Mouse (Mus musculus): ENCODE measurements around the gene Noc2l.

Gene Noc2l

DNA sequence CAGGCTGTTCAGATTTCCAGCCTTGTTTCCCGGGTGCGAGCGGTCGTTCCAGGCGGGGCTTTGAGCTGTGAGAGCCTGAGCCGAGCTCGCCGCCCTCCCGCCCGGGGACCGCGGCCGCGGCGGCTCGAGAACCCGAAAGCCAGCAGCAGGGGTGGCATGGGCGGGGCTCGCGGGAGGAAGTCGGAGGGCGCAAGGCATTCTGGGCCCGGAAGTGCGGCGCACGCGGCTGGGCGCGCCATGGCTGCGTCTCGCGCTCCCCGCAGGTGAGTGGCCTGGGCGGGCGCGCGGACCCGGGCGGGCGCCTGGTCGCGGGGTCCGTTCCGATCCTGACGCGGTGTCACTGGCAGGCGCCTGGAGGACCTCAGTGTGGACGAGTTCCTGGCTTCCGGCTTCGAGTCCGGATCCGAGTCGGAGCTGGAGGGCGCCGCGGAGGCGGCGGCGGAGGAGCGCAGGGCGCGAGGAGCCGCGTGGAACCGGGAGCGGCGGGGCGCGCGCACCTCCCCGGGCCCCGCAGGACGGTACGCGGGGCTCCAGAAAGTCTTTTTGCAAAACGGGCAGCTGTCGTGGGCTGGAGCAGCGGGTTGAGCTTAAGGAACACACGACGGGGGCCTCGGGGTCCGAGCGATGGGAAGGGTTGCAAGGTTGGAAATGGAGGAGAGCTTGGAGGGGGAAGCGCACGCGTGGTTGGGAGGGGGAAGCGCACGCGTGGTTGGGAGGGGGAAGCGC, at the start of gene Noc2l:
Gene Noc2l (plus strand): TSS at position 203 of the 726 bp plus-strand sequence.
- peak; percentile 92 for DNase-seq (ENCODE audit: low spot score)

DNA sequence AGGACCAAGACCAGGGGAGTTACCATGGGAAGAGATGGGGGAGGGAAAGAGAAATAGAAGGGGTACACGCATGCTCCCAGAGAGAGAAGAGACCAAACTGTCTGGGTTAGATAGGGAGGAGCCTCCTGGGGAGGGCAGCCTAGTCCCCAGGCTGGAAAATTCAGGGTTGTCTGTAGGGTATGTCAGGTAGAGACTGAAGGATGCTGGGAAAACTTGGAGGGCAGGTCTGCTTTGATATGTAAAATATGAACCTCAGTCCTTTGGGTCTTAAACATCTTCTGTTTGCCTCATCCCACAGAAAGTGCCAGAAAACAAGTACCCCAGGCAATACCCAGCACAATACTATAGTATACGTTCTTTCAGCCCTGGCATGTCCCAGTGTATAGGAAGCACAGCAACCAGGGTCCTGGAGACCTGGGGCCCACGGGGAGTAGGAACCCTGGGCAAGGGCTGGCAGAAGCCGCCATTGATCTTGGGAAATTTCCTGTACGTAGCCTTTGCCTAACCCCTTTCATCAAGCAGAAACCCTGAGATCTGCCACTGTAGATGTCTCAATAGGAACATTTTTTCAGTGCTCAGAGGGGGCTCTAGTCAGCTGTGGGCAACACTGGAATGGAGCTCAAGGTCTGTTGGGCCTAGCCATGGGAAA, 47.5 kb upstream of the Noc2l start:
- DNase-seq (ENCODE audit: low spot score), result no peak

DNA sequence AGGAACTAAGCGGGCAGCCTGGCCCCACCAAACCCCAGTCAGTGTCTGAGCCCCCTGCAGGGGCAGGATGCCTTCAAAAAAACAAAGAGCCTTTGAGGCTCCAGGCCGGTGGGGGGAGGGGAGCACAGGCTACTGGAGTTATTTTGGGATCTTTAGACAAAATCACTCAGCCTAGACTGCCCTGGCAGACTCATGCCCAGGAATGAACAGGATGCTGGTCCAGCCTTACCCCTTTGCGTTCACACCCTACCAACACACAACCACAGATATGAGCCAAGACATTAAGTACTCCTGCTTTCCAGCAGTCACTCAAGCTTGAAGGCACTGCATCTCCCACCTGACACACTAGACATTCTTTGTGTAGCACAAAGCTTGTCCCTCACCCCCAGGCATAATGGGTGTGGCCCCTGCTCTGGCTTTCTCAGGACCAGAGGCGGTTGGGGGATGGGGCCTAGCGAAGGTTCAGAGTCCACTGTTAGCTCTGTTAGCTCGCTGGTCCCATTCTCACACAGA, 46.9 kb upstream of the Noc2l start:
- DNase-seq (ENCODE audit: low spot score), result no peak

DNA sequence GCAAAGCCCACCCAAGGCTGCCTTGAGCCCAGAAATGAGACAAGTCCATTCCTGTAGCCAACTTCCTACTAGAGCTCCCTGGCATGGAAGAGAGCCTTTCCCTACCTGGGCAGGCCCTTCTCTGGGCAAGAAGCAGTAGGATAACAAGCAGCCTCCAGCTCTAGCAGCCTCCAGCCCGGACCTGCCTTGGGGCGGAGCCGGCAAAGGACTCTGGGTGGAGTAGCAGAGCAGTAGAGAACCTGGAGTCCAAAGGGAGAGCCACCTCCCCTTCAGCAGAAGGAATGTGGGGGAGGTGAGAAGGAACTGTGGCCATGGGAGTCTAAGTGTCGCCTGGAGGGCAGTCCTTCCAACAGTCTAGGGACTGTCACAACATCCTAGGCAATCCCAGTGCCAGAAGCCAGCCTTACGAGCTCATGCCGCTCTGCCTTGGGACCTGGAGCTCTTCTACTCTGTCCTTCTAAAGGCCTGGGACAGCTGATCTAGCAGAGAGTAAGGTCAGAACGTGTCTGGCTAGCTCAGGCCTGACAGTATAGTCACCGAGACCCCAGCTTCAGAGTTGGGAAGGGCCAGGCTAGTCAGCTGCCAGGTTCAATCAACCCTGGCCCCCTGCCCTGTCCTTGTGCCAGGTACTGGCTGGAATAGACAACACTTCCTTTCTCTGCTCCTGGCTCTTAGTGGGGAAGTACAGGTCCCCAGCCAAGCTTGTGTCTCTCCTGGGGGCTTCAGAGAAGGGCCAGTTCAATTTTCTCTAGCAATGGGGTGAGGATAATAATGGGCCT, 43.2 kb upstream of the Noc2l start:
- DNase-seq (ENCODE audit: low spot score), result peak; percentile 80

DNA sequence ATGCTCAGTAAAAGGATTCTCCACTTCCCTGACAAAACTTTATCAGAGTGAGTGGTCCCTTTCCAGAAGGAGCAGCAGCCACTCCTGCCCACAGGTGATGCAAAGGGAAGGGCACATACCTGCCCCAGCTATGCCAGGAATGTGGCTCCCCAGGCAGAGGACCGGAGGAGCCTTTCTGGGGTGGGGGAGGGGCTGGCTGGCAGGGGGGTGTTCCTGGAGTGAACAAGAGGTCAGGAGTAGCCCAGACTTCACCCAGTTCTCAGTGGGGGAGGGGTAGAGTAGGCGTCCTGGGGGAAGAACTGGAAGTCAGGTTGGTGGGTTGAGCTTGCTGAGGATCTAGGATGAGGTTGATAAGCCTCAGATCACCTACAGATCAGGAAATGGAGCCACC, 42.6 kb upstream of the Noc2l start:
- DNase-seq (ENCODE audit: low spot score), result peak; percentile 60

DNA sequence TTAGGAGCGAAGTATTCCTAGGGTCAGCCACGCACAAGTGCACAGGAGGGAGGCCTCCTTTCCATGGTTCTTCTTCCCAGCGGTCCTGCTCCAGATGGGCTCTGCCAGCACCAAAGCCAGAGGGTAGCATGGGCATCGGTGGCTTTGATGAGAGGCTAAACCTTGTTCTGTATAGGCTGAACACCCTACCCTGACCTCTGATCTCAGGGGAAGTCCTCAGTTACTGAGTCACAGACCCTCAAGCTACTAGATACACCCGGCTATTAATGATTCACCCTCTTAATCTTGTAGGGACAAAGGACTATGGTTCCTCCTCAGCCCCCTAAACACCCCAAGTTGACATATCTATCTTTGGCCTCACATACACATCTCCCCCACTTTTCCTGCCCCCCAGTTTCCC, 41.9 kb upstream of the Noc2l start:
- DNase-seq (ENCODE audit: low spot score), result no peak

DNA sequence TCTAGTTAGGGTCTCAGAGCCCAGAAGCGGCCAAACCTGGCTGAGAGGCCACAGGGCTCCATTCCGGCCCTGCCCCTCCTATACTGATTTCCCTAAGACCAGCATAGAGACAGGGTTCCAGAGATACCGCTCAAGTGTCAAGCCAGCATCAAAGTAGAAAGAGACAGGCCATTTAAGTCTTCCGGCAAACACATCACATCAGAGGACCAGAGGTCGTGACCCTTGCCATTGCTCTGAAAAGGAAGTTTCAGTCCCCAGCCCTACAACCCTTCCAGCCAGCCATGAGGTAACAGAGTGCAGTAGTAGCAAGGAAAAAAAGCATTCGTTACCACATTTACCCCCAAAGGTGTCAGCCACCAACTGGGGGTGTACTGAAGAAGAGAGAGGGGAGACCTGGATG, 41.5 kb upstream of the Noc2l start:
- DNase-seq (ENCODE audit: low spot score), result no peak

DNA sequence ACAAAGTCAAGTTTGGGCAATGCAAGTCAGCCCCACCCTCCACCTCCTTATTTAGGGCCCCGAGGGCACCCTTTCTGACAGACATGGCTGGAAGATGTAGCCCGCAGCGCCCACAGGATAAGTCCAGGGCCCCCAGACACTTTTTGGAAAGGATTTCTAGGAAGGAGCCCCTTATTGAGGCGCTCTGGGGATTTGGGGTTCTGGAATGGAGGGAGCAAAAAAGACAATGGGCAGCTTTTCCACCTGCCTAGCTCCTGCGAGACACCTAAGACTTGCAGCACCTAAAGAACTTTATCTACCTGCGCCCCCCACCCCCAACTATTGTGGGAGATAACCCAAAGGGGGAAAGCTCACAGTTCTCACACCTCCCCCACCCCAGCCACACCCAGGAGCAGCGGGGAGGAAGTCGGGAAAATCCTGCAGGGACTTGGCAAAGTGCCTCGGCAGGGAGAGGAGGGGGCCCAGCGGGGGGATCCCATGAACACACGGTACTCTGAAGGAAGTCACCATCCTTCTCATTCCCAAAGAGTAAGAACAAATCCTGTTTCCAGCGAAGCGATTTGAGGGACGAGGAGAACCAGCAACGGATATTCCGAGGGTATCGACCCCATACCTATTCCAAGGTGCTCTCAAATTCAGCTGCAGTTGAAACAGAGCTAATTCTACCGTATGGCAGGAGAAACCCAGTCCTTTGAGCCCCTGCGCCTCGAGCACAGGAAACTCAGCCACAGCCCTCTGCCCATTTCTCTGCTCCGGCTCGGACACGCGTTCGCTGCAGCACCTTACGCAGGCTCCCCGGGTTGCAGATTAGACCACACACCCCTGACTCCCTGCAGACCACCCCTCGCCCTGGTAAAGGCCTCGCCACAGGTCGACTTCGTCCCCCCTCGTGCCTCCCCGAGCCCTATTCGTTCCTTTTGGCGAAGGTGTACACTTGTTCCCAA, 39.6 kb upstream of the Noc2l start:
- DNase-seq (ENCODE audit: low spot score), result peak; percentile 65

DNA sequence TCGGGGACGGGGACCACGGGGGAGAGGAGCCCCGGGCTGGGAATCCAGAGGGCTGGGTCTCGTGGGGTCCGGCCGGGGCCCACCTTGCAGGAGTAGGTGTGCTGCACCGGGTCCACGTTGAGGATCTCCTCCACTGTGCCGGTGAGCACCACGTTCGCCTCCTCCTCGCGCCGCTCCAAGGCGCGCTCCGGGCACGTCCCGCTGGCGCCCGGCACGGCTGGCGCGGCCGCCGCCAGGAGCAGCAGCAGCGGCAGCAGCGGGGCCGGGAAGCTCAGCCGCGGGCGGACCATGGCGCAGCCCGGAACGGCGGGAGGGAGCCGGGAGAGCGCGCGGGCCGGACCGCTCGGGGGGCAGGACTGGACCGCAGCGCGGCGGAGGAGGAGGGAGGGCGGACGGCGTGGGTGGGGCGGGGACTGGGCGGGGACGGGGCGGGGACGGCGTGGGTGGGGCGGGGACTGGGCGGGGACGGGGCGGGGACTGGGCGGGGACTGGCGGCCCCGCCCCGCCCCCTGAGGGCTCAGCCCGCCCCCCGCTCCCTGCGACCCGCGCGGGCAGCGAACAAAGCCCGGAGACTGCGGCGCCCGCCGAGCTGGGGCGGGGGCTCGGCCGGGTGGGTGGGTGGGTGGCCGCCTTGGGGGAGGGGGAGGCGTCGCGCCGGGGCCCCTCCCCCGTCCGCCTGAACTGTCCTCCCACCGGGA, 38.5 kb upstream of the Noc2l start, which contains the start of gene Agrn:
Gene Agrn (minus strand): TSS at position 358 of the 698 bp plus-strand sequence.
- DNase-seq (ENCODE audit: low spot score), result peak; percentile 71

DNA sequence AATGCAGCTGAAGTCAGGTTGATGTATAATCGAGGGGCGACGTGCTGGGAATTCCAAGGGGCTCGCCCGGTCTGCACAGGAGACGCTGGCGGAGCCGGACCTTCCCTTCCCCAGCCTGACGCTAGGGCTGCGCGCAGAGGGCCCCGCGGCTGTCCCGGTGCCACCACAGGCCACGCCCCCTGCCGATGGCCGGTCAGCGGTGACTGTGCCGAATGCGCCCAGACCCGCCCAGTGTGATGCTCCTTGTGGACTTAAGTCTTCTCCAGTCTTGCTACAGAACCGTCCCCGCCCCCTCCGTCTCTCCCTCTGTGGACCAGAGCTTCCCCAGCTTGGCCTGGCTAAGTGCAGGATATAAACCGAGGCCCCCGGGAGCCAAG, 38.0 kb upstream of the Noc2l start:
- DNase-seq (ENCODE audit: low spot score), result peak; percentile 94

DNA sequence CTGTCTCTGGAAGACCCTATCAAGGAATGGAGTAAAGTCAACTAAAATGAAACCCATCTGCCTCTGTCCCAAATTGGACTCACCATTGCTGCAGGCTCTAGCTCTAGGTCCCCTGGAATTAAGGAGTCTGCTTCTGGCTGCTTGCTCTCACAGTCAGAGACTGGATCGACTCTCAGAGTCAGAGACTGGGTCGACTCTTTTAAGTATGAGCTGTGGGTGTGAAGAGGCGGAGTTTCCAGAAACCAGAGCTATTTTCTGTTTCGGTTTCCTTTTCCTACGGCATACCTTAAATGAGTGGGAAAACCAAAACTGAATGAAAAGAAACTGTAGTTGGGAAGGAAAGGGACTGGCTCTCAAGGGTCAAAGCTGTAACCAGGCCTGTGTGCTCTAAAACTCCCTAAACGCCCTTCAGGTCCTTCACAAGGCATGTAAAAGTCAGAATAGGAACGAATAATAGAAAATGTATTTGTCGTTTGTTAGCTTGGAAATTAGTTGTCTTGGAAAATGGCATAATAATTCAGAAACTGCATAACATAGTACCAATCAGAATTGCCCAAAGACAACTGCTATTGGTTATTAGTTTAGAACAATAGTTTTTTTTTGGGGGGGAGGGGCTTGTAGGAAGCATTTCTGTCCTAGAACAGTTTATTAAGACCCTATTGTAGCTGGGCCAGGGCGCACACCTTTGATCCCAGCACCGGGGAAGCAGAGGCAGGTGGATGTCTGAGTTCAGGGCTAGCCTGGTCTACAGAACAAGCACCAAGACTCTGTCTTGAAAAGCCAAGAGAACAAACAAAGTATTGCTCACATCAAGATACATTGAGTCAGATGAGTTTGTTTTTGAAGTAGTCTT, 35.0 kb upstream of the Noc2l start, which contains the start of gene Isg15:
Gene Isg15 (minus strand): TSS at position 196 of the 853 bp plus-strand sequence.
- DNase-seq (ENCODE audit: low spot score), result no peak

DNA sequence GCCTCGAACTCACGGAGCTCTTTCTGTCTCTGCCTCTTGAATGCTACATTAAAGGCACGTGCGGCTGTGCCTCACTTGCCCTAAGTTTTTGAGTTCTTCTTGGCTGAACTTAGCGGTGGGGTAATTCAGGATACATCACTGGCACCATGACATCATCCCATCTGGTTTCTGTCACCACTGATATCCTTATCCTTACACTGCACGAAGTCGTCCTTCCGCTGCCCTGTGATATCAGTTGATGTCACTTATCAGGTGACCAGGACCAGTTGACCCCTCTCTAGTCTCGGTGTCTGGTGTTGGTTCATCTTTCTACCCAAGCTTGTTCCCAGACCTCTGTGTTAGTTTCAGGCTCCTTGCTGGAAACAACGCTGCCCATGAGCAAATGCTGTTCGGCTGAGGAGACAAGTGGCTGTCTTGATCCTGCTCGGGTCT, 33.3 kb upstream of the Noc2l start:
- no peak for DNase-seq (ENCODE audit: low spot score)

DNA sequence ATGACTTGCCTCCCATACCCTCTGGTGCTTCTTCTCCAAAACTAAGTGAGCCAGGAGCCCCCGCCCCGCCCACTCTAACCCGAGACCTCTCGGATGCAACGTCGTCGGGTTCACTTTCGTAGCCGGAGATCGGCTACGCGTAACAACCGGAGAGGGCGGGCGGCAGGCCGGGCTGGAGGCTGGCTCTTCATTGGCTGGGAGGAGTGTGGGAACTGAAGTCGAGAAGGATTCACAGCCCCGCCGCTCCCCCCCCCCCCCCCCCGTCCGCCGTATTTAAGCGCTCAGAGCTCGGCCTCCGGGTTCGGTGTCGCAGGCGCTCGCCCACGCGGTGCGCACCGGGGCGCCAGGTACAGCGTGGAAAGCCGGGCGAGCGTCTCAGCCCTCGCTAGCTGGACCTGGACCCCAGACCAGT, 32.8 kb upstream of the Noc2l start, which contains the start of gene AW011738:
Gene AW011738 (plus strand): TSS at position 304 of the 412 bp plus-strand sequence.
- DNase-seq (ENCODE audit: low spot score), result peak; percentile 70

DNA sequence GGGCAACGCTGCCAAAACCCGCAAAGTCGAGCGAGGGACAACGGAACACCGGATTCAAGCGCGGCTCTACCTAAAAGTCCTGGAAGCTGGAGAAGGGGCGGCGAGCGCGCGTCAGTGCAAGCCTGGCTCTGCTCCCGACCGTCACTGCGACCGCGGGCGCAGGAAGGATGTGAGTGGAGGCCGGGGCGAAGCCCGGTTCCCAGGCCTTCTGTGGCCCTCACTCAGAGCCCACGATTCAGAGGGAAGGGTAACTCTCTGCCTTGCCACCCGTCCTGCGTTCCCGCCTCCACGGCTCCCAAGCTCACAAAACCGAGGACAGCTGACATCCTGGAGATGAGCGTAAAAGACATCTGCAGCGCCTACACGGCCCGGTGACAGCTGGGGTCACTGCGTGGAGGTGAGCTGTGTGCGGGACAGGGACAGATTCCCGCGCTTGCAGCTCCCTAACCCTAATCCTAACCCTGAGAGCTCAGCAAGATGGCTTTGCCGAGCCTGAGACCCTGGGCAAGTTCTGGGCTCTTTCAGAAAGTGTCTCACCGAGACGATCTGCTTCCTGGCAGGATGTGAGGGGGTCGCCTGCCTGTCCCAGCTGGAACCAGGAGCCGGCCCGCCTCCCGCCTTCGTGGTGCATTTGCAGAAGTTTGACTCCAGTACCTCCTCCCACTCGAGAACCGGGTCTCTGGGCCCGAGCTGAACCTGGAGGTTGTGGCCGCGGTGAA, 32.2 kb upstream of the Noc2l start:
- peak; percentile 24 for DNase-seq (ENCODE audit: low spot score)

DNA sequence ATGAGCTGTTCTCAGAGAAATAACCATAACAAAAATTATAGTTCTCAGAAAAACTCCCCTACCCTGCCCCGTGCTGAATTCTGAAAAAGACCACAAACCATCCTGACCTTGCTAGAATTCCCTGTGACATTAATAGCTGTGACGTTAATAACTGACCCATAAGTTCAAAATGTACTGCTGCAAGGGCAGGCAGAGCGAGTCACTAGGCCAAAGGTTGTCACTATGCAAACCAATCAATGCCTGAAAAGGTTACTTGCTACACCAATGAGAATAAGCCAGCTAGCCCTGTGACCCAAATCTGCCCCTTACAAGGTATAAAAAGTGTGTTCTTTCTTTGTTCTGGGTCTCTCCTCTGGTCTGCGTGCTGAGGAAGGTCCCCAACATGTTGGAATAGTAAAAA, 26.9 kb upstream of the Noc2l start:
- no peak for DNase-seq (ENCODE audit: low spot score)

DNA sequence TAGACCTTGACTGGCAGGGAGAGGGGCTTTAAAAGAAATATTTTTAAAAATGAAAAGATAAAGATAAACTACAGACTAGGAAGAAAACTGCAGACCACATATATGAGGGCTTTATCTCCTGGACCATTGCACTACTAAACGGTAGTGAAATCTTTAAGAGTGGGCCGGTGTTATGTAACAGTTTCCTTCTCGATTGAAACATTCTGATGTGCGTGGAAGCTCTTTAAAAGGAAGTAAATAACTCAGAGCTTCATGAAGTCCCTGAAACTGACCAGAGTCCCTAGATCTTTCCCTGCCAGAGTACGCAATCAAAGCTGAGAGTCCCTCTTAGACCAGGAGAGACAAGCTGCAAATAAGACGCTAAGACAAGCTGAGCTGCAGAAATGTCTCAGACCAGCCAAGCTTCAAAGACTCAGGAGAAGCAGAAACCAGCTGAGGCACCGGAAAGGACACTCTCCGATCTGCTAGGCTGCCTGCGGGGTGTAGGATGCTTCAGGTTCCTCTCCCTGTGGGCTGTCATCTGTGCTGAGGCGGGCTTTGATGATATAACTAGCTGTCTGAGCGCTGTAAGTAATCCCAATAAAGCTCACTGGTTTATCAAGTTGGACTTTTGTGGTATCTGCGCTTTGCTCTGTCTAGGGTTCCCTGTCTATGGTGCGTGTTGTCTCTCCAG, 25.7 kb upstream of the Noc2l start:
- no peak for DNase-seq (ENCODE audit: low spot score)

DNA sequence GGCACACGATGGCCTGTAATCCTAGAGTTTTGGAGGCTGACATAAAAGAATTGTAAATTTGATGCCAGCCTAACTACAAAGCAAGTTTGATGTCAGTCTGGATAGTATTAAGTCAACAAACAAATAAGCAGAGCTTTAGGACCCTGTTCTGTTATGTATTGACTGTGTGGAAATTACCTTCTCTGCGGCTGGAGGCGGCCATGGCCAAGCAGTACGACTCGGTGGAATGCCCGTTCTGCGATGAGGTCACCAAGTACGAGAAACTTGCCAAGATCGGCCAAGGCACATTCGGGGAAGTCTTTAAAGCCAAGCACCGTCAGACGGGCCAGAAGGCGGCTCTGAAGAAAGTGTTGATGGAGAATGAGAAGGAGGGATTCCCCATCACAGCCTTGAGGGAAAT, 22.7 kb upstream of the Noc2l start:
- DNase-seq (ENCODE audit: low spot score), result no peak

DNA sequence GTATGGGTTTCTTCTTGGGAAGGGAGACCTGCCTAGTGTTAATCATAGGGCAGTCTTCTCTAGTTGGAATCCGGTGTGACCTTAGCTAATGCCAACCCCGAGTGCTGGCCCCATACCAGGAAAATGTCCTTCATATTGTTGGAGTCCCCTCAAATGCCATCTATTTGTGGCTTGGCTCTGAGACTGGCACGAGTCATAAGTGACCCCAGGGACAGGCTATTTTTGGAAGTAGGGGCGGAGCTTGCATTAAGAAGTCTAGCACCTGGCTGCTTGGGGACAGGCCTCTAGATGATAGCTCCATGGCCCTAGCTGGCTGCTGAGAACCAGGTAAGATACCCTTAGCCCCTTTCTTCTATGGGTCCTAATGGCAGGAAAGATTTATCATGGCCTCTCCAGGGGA, 20.2 kb upstream of the Noc2l start, which contains the start of gene Perm1:
Gene Perm1 (plus strand): TSS at position 220 of the 400 bp plus-strand sequence.
- no peak for DNase-seq (ENCODE audit: low spot score)
